Mouse (Mus musculus): Measurements from ENCODE around the gene Dnah7a.
"Not testable (repeated sequence)": the region's sequence is repeated elsewhere in the genome, so short reads cannot be mapped to it uniquely, and the experiment has no call there.

Gene Dnah7a

GRCm38 (mm10) chr1:53713383-53713782 is 6.8 kb upstream of the Dnah7a start:
- POLR2A ChIA-PET, CTCF ChIA-PET: not testable (repeated sequence)

GRCm38 (mm10) chr1:53711069-53711468 is 4.5 kb upstream of the Dnah7a start:
- POLR2A ChIA-PET = no interaction called here
- CTCF ChIA-PET = no interaction called here

GRCm38 (mm10) chr1:53709602-53710001 is 3.0 kb upstream of the Dnah7a start:
- POLR2A ChIA-PET, CTCF ChIA-PET: not testable (repeated sequence)

GRCm38 (mm10) chr1:53704164-53704563 is 2.4 kb downstream of the Dnah7a start:
- ChIA-PET POLR2A (interaction anchor here in 1 of 4 experiments (0.6 to 0.7 kb wide), 2 partner anchors 140 to 473 kb away, joined by 3 read pairs; no protein-coding TSS in a partner anchor), CTCF (interaction anchor here in 1 of 4 experiments (0.6 kb wide), 1 partner anchor 612 kb away, joined by 7 read pairs; no protein-coding TSS in a partner anchor)

- CTCF ChIA-PET, POLR2A ChIA-PET: not testable (repeated sequence)
Observed at GRCm38 (mm10) chr1:53664268-53664667, 42.3 kb downstream of the Dnah7a start.

- ChIA-PET POLR2A (no interaction called here), CTCF (no interaction called here)
Observed at GRCm38 (mm10) chr1:53639865-53640794, 66.5 kb downstream of the Dnah7a start.

GRCm38 (mm10) chr1:53635641-53636040 is 70.9 kb downstream of the Dnah7a start:
- POLR2A ChIA-PET = not testable (repeated sequence)

GRCm38 (mm10) chr1:53632040-53632439 is 74.5 kb downstream of the Dnah7a start:
- CTCF ChIA-PET, POLR2A ChIA-PET: not testable (repeated sequence)

More at GRCm38 (mm10) chr1:53635641-53636040, 70.9 kb downstream of the Dnah7a start:
- CTCF ChIA-PET = not testable (repeated sequence)

GRCm38 (mm10) chr1:53630011-53630410 is 76.6 kb downstream of the Dnah7a start:
- CTCF ChIA-PET = no interaction called here
- POLR2A ChIA-PET = no interaction called here

GRCm38 (mm10) chr1:53613486-53613885 is 93.1 kb downstream of the Dnah7a start:
- ChIA-PET POLR2A (no interaction called here), CTCF (interaction anchor here in 1 of 4 experiments (1.0 kb wide), 1 partner anchor 9 kb away, joined by 3 read pairs; no protein-coding TSS in a partner anchor)

GRCm38 (mm10) chr1:53581326-53581725 is 125.3 kb downstream of the Dnah7a start:
- CTCF ChIA-PET = not testable (repeated sequence)

GRCm38 (mm10) chr1:53557918-53558317 is 148.7 kb downstream of the Dnah7a start:
- POLR2A ChIA-PET = interaction anchor here in 1 of 4 experiments (0.7 kb wide), 1 partner anchor 747 kb away, joined by 3 read pairs; no protein-coding TSS in a partner anchor
- CTCF ChIA-PET = not testable (repeated sequence)

More at GRCm38 (mm10) chr1:53581326-53581725, 125.3 kb downstream of the Dnah7a start:
- POLR2A ChIA-PET = interaction anchor here in 2 of 4 experiments (0.6 to 1.0 kb wide), 2 partner anchors 169 to 1348 kb away, joined by 3 read pairs; partner anchors contain the start of gene Gls (in 1 of the 2)

GRCm38 (mm10) chr1:53547018-53547417 is 159.6 kb downstream of the Dnah7a start:
- CTCF ChIA-PET, POLR2A ChIA-PET: not testable (repeated sequence)

GRCm38 (mm10) chr1:53538356-53538755 is 168.2 kb downstream of the Dnah7a start:
- POLR2A ChIA-PET = not testable (repeated sequence)

GRCm38 (mm10) chr1:53534826-53535225 is 171.8 kb downstream of the Dnah7a start:
- CTCF ChIA-PET = not testable (repeated sequence)

More at GRCm38 (mm10) chr1:53538356-53538755, 168.2 kb downstream of the Dnah7a start:
- CTCF ChIA-PET = not testable (repeated sequence)

GRCm38 (mm10) chr1:53526021-53526420 is 180.6 kb downstream of the Dnah7a start:
- CTCF ChIA-PET = not testable (repeated sequence)
- POLR2A ChIA-PET = interaction anchor here in 1 of 4 experiments (1.5 kb wide), 1 partner anchor 959 kb away, joined by 3 read pairs; no protein-coding TSS in a partner anchor

More at GRCm38 (mm10) chr1:53534826-53535225, 171.8 kb downstream of the Dnah7a start:
- POLR2A ChIA-PET = not testable (repeated sequence)

GRCm38 (mm10) chr1:53473699-53474098 is 232.9 kb downstream of the Dnah7a start:
- POLR2A ChIA-PET = no interaction called here
- CTCF ChIA-PET = no interaction called here

GRCm38 (mm10) chr1:53472084-53472483 is 234.5 kb downstream of the Dnah7a start:
- POLR2A ChIA-PET = not testable (repeated sequence)

GRCm38 (mm10) chr1:53467325-53467670 is 239.3 kb downstream of the Dnah7a start:
- POLR2A ChIA-PET = interaction anchor here in 1 of 4 experiments (0.5 kb wide), 1 partner anchor 1120 kb away, joined by 4 read pairs; no protein-coding TSS in a partner anchor
- CTCF ChIA-PET = no interaction called here

More at GRCm38 (mm10) chr1:53472084-53472483, 234.5 kb downstream of the Dnah7a start:
- CTCF ChIA-PET = not testable (repeated sequence)

- CTCF ChIA-PET = not testable (repeated sequence)
- POLR2A ChIA-PET = interaction anchor here in 1 of 4 experiments (0.5 kb wide), 1 partner anchor 1120 kb away, joined by 4 read pairs; no protein-coding TSS in a partner anchor
Observed at GRCm38 (mm10) chr1:53466524-53467324, 239.9 kb downstream of the Dnah7a start.

All from embryonic stem cell, embryonic (primary cell).